Mouse (Mus musculus) layer of hippocampus, postnatal 14 days (tissue): ENCODE data around the gene Olfr518. TPM values are rescaled to one million over a fixed set of nuclear protein-coding genes. Genes with fewer than 3 reads are reported as not detected.
A peak's percentile ranks its signal among the peaks of the same experiment; 100 is the strongest.

Experiments
- DNase-seq, 2 experiments: peaks; one replicate each; pipeline ENCODE4 v3.0.0; 2021 to 2022; ENCODE audit warnings: low spot score in 2 of 2, mixed read lengths in 1 of 2
- long read RNA-seq, 2 experiments: library from polyadenylated mRNA; stranded (forward); transcript quantifications; one replicate each; pipeline ENCODE4 v2.0.0; 2021
- total RNA-seq, 2 experiments: library from RNA; stranded (reverse); gene quantifications; 2 replicates each; pipeline ENCODE4 v1.2.3; 2021

Olfr518 gene
- not detected for total RNA-seq
- long read RNA-seq, experiment 1: 0 reads
- long read RNA-seq, experiment 2: 0 reads

DNA sequence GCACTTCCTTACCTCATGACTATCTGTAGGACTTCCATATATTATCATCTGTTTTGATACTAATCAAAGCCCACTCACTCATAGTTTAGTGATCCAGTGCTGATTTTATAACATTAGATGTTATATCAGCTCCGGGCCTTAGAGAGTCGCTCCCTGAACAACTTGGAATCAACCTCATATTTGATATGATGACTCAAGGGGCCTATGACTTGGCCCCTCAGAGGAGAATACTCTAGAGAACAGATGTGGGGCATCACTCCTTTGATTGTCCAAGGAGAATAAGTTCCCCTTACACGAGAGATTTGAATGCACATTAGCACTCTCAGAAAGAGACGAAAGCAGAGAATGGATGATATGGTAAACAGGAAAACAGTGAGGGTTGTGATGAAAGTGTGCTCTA, at the start of gene Olfr518:
Olfr518 (minus strand) TSS at position 101 of the 400 bp plus-strand sequence.
- no peak for DNase-seq

- peak; percentile 96 to 99 for DNase-seq
These were observed 49.3 kb upstream of the Olfr518 start, which contains the start of gene Eif3f for GRCm38 (mm10) chr7:108933794-108934731. Eif3f (plus strand) TSS chr7:108934417.

DNA sequence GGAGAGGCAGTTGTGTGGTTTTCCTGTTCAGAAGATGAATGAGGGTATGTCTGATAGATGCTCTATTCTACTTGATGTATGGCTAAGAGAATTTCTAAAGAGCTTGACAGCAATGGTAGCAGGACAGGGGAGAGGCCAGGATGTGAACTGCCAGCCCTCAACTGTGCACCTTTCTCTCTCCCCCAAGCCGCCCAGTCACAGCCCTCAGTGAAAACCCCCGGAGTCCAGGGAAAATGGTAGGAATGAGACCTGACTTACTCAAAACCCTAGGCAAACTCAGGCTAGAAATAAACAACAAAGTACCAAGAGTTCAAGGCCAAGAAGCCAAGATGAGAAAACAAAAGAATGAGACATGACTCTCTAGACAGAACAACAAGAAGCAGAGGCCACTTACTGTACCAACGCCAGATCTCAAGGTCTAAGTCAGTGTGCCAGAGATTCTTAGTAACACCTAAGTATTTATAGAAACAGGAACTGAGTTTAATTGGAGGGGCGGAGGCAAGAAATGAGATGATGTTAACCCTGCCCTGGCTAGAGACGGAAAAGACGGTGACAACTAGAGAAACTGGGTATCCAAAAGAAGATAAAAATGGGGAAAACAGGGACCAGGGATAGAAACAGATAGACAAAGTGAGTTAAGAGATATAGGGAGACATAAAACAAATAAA, 45.1 kb upstream of the Olfr518 start, which contains the start of gene Nlrp10:
Nlrp10 (minus strand) TSS at position 453 of the 668 bp plus-strand sequence.
- no peak for DNase-seq

- no peak for DNase-seq
These were observed 43.7 kb upstream of the Olfr518 start for GRCm38 (mm10) chr7:108928280-108929188.

DNA sequence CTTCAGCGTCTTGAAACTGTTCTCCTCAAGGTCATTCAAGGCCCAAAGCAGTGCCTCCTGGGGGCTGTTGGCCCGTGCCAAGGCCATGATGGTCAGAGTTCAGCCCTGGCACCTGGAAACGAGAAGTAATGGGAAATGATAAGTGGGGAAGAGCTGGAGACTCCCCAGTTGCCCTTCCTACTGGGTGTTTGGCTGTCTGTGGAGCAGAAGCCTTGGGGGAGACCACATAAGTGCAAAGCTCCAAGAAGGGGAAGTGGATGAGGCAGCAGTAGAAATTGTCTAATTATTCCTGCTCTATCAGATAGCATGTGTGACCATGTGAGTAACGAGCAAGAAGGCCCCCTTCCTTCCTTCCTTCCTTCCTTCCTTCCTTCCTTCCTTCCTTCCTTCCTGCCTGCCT, 42.2 kb upstream of the Olfr518 start:
- no peak for DNase-seq

GRCm38 (mm10) chr7:108903969-108904368, 19.2 kb upstream of the Olfr518 start:
- no peak for DNase-seq

DNA sequence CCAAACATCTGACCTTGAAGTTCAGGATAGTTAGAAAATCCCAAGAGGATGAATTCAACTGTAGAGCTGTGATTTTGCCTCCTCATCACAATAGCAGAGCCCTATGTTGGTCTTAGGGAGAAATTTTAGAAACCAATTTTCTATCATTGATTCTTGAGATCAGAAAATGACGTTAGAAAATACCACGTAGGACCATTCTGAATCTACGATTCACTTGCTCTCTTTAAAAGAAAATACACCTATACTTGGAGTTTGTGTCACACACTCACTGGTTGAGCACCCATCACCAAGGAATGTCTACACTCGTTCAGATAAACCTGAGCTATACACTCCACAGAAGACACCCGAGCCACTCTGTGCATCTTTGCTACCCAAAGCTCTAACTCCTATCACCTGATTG, 9.5 kb upstream of the Olfr518 start, which contains the start of gene Olfr519:
Olfr519 (minus strand) TSS at position 101 of the 400 bp plus-strand sequence.
- no peak for DNase-seq

DNA sequence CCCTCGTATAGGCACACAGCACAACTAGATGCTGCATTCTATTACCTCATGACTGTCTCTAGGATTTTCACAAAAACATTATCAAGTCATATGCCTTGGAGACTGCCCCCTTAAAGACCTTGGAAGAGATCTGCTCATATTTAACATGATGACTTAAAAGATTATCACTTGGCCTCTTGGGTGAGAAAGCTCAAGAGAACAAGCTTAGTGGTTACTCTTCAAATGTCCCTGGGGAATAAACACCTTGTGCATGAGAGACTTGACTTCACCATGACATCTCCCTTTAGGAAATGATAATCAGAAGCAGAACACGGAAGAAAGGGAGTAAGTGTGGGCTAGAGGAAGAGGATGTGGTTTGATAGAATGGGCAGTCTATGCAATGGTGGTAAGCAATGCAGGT, 12.5 kb downstream of the Olfr518 start, which contains the start of gene Olfr517:
Olfr517 (minus strand) TSS at position 101 of the 400 bp plus-strand sequence.
- no peak for DNase-seq

DNA sequence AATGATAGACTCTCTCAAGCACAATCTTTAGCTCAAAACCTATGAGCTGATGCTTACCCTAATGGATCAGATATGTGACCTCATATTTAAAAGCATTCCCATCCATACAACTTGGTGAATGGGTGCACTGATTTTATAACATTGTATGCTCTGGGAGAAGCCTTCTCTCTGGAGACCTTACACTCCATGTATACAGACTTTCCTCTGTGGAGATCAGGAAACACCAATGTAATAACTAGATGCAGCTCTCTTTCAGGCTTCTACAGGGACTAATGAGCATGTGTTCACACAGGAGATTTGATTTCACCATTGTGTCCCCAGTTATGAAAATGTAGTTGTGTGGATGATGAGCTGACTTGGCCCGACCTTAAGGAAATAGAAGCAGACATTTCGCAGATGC, 34.4 kb downstream of the Olfr518 start, which contains the start of gene Olfr516:
Olfr516 (minus strand) TSS at position 101 of the 400 bp plus-strand sequence.
- no peak for DNase-seq

Other genes with a start within 250 kb of the Olfr518 start
- gene Olfr509, start 233.1 kb downstream of the Olfr518 start, total RNA-seq: not detected
- not detected for gene Olfr510, start 218.6 kb downstream of the Olfr518 start, total RNA-seq
- gene Olfr512, start 171.7 kb downstream of the Olfr518 start, total RNA-seq: not detected
- not detected for gene Olfr513, start 134.0 kb downstream of the Olfr518 start, total RNA-seq
- gene Olfr514, start 59.0 kb downstream of the Olfr518 start, total RNA-seq: not detected
- not detected for gene Olfr516, start 34.5 kb downstream of the Olfr518 start, total RNA-seq
- gene Olfr517, start 12.6 kb downstream of the Olfr518 start, total RNA-seq: not detected
- not detected for gene Olfr519, start 9.4 kb upstream of the Olfr518 start, total RNA-seq
- under 1 TPM; 0.25 to 0.45 TPM for gene Nlrp10, start 45.2 kb upstream of the Olfr518 start, total RNA-seq
- gene Eif3f, start 49.4 kb upstream of the Olfr518 start, total RNA-seq: 10 to 100 TPM; 96.9 to 100.0 TPM
- 100 to 1,000 TPM; 143 to 153 TPM for gene Tub, start 65.3 kb upstream of the Olfr518 start, total RNA-seq
- 10 to 100 TPM; 54.0 to 57.9 TPM for gene Ric3, start 198.3 kb upstream of the Olfr518 start, total RNA-seq